ENCODE assay signal across 8 mouse cellular contexts in genomic region chr10:58382621-58383101, GRCm38 (mm10). TPM values are rescaled to one million over a fixed set of nuclear protein-coding genes. Genes with fewer than 3 reads are reported as not detected.
DNase-seq lines count a peak whose midpoint lies in the region; ATAC-seq lines count a peak whose summit lies in the region.

No protein-coding gene starts in this region.

- no peaks in the 10 kb centered on the region for H3K36me3 ChIP-seq in heart, embryonic 11.5 days (ENCODE audit: control insufficient read depth, insufficient read depth, low read length)
- no peaks in the 10 kb centered on the region for H3K36me3 ChIP-seq in hindbrain, embryonic 11.5 days (ENCODE audit: control insufficient read depth, insufficient read depth, low read length)
- no peaks in the 10 kb centered on the region for H3K36me3 ChIP-seq in midbrain, embryonic 14.5 days (ENCODE audit: control insufficient read depth, insufficient read depth, low read length)

- peak overlapping the region; percentile 41 for H3K4me2 ChIP-seq in heart, embryonic 11.5 days
- no peak overlapping the region for H3K4me2 ChIP-seq in hindbrain, embryonic 11.5 days (replicated peaks; ENCODE audit: low read depth, low read length)
- peak overlapping the region; percentile 13; the same call in 1 of the 2 replicates for H3K4me2 ChIP-seq in midbrain, embryonic 14.5 days (ENCODE audit: low read length)

- H3K27ac ChIP-seq in heart, embryonic 11.5 days (ENCODE audit: low read depth, low read length), result peak overlapping the region; percentile 94
- peak overlapping the region; percentile 48 for H3K27ac ChIP-seq in hindbrain, embryonic 11.5 days (ENCODE audit: low read depth, low read length)
- H3K27ac ChIP-seq in midbrain, embryonic 14.5 days (replicated peaks; ENCODE audit: low read depth, low read length), result peak overlapping the region; percentile 56

- peak overlapping the region; percentile 39; the same call in 1 of the 2 replicates for H3K9ac ChIP-seq in heart, embryonic 11.5 days (ENCODE audit: low read depth, low read length)
- no peak overlapping the region for H3K9ac ChIP-seq in hindbrain, embryonic 11.5 days (ENCODE audit: low read depth, low read length)
- H3K9ac ChIP-seq in midbrain, embryonic 14.5 days (replicated peaks; ENCODE audit: low read length), result no peak overlapping the region

- H3K4me3 ChIP-seq in heart, embryonic 11.5 days (ENCODE audit: low read depth, low read length), result no peak overlapping the region
- H3K4me3 ChIP-seq in hindbrain, embryonic 11.5 days (ENCODE audit: low read depth, low read length), result no peak overlapping the region
- no peak overlapping the region for H3K4me3 ChIP-seq in midbrain, embryonic 14.5 days (replicated peaks; ENCODE audit: low read depth, low read length)

- H3K4me1 ChIP-seq in heart, embryonic 11.5 days (ENCODE audit: control insufficient read depth, insufficient read depth, low read length), result peaks cover 27% of the 10 kb centered on the region
- H3K4me1 ChIP-seq in hindbrain, embryonic 11.5 days (replicated peaks; ENCODE audit: control insufficient read depth, insufficient read depth, low read length), result 0 out of 2 replicates have a peak, but pooled peaks cover 2% of the 10 kb centered on the region
- H3K4me1 ChIP-seq in midbrain, embryonic 14.5 days (ENCODE audit: control insufficient read depth, insufficient read depth, low read length), result peaks cover 26% of the 10 kb centered on the region

- H3K9me3 ChIP-seq in heart, embryonic 11.5 days (replicated peaks; ENCODE audit: control insufficient read depth, low read length), result no peaks in the 10 kb centered on the region
- H3K9me3 ChIP-seq in hindbrain, embryonic 11.5 days (ENCODE audit: control insufficient read depth, low read length), result no peaks in the 10 kb centered on the region
- H3K9me3 ChIP-seq in midbrain, embryonic 14.5 days (ENCODE audit: control insufficient read depth, low read length), result no peaks in the 10 kb centered on the region

- DNase-seq in heart, adult 8-10 months (ENCODE audit: low spot score), result no peak
- peak; percentile 70 for DNase-seq in brain, adult 2 months (ENCODE audit: low read depth, low spot score)
- peak; percentile 49 for DNase-seq in hindbrain, embryonic 11.5 days (ENCODE audit: low spot score)
- DNase-seq in midbrain, embryonic 14.5 days, result peak; percentile 63
- no peak for DNase-seq in left cerebral cortex, postnatal 36 days (ENCODE audit: low spot score in 2 of 2)
- DNase-seq in thymus, postnatal 4 days, result no peak

- H3K27me3 ChIP-seq in heart, embryonic 11.5 days (ENCODE audit: control insufficient read depth, insufficient read depth, low read length), result no peaks in the 10 kb centered on the region
- no peaks in the 10 kb centered on the region for H3K27me3 ChIP-seq in hindbrain, embryonic 11.5 days (ENCODE audit: control insufficient read depth, insufficient read depth, low read length)
- H3K27me3 ChIP-seq in midbrain, embryonic 14.5 days (ENCODE audit: control insufficient read depth, insufficient read depth, low read length), result no peaks in the 10 kb centered on the region

- intact Hi-C loops in left cerebral cortex, postnatal 36 days (cut with DNase I), result loop anchor here (5.0 kb wide), 1 partner anchor 65 kb away; the partner anchor contains the start of gene Ranbp2

- WGBS in heart, embryonic 11.5 days (ENCODE audit: insufficient replicate concordance), result 16% methylated on average over 3 of the region's 3 CpGs
- WGBS in hindbrain, embryonic 11.5 days, result 32% methylated on average over 3 of the region's 3 CpGs
- WGBS in midbrain, embryonic 14.5 days, result 13% methylated on average over 3 of the region's 3 CpGs

- 0 out of 2 replicates have a peak, but pooled peaks have one; percentile 13 for ATAC-seq in heart, embryonic 11.5 days (replicated peaks; ENCODE audit: insufficient number of reproducible peaks, low FRiP score, low TSS enrichment)
- ATAC-seq in hindbrain, embryonic 11.5 days (ENCODE audit: low FRiP score), result peak; percentile 89
- peak; percentile 83 for ATAC-seq in midbrain, embryonic 14.5 days (ENCODE audit: low FRiP score, low TSS enrichment)
- ATAC-seq in activated CD4-positive, CD25-positive, alpha-beta regulatory T cell, adult 4 months, result no peak

RNA-seq across cellular contexts. Expression of gene Lims1, which starts 59.4 kb away (rescaled TPM):
- polyA plus RNA-seq in heart, embryonic 11.5 days (2014; fragmentation: Nextera tagmentation; extraction: Ambion mirVana), result 120 and 125 TPM in 2 replicates
- 100 to 1,000 TPM; 129 to 182 (median 150) TPM for total RNA-seq in heart, adult 8-10 months (2022)
- polyA plus RNA-seq in hindbrain, embryonic 11.5 days (2014; fragmentation: Nextera tagmentation; extraction: Ambion mirVana), result 86.2 and 89.9 TPM in 2 replicates
- 47.7 and 54.1 TPM in 2 replicates for polyA plus RNA-seq in midbrain, embryonic 14.5 days (2014; fragmentation: Nextera tagmentation; extraction: Ambion mirVana)
- total RNA-seq in left cerebral cortex, postnatal 36 days (2021), result 10 to 100 TPM; 21.2 to 23.2 TPM
- polyA plus RNA-seq in activated CD4-positive, CD25-positive, alpha-beta regulatory T cell, adult 4 months (2017; shearing (Covaris generic)), result 10 to 100 TPM; 81.3 to 93.4 TPM

Comparison
In these comparisons a context has a peak if more than half of its experiments do, and no peak if none do; other contexts are left out.
1. DNase-seq: peak in brain, adult 2 months (single experiment), hindbrain, embryonic 11.5 days (single experiment) and midbrain, embryonic 14.5 days (single experiment); none in heart, adult 8-10 months (single experiment), left cerebral cortex, postnatal 36 days (0 of 2) and thymus, postnatal 4 days (single experiment).
2. Peak in every context shown above with its lines, with median percentiles within 50 percentile points of each other: H3K27ac ChIP-seq.